Mouse (Mus musculus): ENCODE measurements around the gene Zfp13.

DNA sequence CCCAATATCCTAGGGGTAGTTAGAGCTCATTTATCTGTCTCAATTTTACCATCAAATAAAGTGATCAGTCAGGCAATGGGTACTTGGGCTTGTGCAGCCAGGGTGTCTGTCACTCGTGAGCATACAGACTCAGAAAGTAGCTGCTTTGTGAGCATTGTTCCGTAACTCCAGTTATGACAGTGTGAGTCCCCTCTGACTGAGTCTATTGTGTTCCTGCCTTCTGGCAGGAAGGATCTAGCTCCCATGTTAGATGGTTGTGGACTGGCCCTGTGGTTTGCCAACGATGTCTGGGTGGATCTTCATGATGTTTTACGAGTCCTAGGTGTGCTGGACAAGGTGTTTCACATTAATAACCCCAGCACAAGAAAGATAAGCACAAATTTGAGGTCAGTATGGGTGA lies 56.5 kb downstream of the Zfp13 start:
- TF ChIP-seq POLR2A (IDR thresholded peaks at IDR 0.05; ENCODE audit: control insufficient read depth, extremely low read depth, insufficient read depth, low read length, poor library complexity) (no peak), CTCF (IDR thresholded peaks at IDR 0.05; ENCODE audit: borderline replicate concordance, control insufficient read depth, extremely low read depth, insufficient read depth, low read length, poor library complexity) (no peak)
